Mouse (Mus musculus): ENCODE measurements around the gene Sgk1. TPM values are rescaled to one million over a fixed set of nuclear protein-coding genes. Genes with fewer than 3 reads are reported as not detected.

Gene Sgk1
- 100 to 1,000 TPM; 158 to 195 TPM for total RNA-seq (2021)
- long read RNA-seq, experiment 1, transcript Sgk1-201 (12 exons, 2,456 nt), result major isoform, 63 of 86 reads
- long read RNA-seq, experiment 1, partial matches to known transcripts, result 18 of 86 reads
- long read RNA-seq, experiment 1, other reads (novel, unspliced or antisense), result 1 of 86 reads
- long read RNA-seq, experiment 2, transcript Sgk1-201 (12 exons, 2,456 nt), result major isoform, 65 of 89 reads
- long read RNA-seq, experiment 2, partial matches to known transcripts, result 14 of 89 reads
- long read RNA-seq, experiment 2, other reads (novel, unspliced or antisense), result 5 of 89 reads

- DNase-seq, result no peak
Observed at GRCm38 (mm10) chr10:21882184-21883081, at the start of gene Sgk1. Gene Sgk1, plus strand, starts transcription at chr10:21882184.

- DNase-seq, result no peak
Observed at GRCm38 (mm10) chr10:21832282-21832681, 49.7 kb upstream of the Sgk1 start.

GRCm38 (mm10) chr10:21833757-21834156, 48.2 kb upstream of the Sgk1 start:
- no peak for DNase-seq

GRCm38 (mm10) chr10:21835077-21835476, 46.9 kb upstream of the Sgk1 start:
- DNase-seq, result no peak

DNA sequence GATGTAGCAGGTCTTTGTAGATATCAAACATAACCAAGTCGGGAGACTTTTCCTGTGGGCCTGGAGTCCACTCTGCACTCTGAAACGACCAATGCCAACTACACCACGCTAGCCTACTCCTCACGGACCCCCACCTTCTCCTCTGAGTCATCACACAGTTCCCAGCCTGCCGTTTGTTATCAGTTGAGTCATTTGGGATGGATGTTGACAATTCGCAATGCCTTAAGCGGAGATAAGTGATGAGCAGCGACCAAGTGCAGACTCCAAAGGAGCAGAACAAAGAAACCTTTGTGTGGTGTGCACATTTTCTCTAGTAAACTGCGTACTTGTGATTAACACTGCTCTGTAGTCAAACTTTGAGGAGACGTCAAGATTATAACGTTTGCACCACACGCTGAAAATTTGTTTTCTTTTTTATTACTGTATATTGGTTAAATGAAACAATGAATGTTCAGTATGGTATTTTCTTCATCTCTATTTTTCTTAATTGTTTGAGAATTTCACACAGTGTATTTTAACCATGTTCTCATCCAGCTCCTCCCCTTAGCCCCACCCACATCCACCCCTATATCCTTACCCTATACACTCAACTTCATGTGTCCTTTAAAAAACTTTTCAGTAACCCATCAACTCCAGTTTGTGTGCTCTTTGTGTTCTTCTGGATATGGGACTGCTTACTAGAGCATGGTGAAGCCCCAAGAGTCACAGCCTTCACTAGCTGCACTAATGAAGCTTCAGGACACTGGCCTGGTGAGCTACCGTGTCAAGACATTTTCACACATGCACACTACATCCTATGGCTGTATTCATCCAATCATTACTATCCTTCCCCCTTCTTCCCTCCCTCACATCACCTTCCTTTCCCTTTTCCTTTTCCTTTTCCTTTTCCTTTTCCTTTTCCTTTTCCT, 42.5 kb upstream of the Sgk1 start:
- DNase-seq, result no peak

DNA sequence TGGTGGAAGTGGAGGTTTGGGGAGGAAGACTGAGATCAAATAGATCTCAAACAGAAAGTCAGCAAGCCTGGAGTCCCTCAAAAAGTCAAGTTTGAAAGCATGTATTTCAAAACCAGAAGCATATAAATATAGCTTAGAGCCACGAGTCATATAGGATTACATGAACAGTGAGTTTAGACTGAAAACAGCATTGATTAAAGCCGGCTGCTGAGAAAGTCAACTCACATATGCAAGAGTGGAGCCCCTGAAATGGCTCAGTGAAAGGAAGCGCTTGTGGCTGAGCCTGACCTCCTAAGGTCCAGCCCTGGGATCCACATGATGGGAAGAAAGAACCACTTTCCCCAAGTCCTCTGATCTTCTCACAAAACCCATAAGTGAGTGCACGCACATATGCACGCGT, 38.7 kb upstream of the Sgk1 start:
- no peak for DNase-seq

DNA sequence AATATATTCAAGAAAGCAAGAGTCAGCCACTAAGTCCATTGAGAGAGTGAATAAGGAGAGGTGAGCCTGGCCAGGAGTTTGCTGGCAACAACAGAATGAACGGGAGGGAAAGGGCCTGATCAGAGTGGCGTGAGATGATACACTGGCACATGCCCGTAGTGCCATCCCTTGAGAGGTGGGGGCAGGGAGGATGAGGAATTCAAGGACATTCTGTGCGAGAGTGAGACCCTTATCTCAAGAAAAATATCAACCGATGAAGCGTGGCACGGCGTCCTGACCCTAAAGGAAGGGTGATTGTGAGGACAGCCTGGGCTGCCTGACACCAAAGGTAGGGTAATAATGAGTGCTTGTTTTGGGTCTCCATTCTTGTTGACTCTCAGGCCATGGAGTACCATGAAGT, 38.1 kb upstream of the Sgk1 start:
- DNase-seq, result no peak

- no peak for DNase-seq
Observed at GRCm38 (mm10) chr10:21844391-21844790, 37.6 kb upstream of the Sgk1 start.

DNA sequence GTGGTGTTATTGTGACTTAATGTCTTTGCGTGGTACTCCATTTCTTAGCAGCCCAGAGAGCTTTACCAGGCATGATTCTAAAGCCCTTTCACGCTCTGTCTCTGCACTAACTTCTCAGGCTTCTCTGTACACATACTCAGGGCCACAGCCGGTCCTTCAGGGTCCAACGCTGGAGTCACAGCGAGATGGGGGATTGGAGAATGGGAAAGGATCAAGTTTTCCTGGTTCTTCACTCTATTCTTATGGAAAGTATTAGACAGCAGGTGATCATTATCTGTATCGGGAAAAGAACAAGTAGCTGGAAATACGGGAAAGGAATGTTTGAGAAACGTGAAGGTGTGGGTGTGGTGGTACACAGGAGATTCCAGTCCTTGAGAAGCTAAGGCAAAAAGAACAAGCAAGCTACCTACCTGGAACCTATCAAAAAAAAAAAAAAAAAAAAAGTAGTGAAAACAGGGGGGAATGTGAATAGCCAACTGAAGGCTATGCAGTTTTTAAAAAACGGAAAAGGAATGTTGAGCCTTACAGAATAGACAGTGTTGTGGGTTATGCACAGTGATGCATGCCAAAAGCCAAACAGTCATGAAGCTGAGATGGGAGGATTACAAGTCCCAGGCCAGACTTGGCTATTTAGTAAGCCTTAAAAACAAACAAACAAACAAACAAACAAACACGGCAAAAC, 36.2 kb upstream of the Sgk1 start:
- no peak for DNase-seq

DNA sequence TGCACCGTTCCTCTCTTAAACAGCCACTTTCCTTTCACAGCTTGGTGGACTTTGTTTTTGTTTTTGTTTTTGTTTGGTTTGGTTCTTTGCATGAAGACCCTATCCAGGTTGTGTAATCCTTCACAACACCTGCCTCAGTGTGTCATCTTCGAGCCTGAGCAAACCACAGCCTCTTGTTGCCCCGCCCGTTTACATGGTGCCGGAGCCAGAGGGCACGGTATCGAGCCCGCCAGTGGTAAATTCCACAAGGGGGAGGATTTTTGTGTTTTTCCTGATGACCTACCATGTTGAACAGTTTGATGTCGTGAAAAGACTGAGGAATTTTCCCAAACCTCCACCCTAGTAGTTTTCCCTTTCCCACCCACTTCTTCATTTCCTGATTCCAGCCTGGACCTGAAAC, 35.6 kb upstream of the Sgk1 start:
- DNase-seq, result no peak

GRCm38 (mm10) chr10:21847026-21847820, 34.8 kb upstream of the Sgk1 start:
- DNase-seq, result no peak

GRCm38 (mm10) chr10:21847931-21848670, 33.9 kb upstream of the Sgk1 start:
- no peak for DNase-seq

DNA sequence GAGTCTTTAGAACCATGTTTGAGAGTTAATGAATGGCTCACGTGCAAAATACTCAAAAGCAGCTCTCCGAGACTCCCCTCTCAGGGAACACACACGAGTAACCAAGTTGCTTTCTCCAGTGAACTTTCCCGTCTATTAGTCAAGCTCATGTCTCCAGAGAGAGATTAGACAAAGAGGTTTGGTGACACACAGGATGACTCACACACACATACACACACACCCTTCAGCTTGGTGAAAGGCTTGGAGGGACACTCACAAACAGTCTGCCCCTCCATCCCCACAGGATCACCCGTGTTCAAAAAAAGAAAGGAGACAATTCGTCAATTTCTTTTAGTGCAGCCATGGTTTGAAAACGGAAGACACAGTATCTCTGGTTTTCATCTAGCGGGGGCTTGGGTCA, 32.7 kb upstream of the Sgk1 start:
- no peak for DNase-seq

DNA sequence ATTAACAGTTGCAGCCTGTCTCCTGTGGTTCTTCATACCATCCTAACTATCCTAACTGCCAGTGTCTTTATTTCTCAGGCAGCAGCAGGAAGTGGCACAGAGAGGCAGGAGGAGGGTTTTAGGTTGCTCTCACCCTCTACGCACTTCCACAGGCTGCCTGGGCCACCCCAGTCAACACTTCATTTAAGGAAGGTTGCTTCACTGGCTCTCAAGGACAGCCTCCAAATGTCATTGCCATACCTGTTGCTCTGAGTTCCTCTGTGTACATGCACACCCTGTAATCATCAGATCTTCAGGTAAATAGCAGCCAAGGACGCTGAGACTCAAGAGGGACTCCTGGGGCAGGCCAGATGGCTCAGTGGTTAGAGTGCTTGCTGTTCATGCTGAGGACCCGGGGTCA, 31.7 kb upstream of the Sgk1 start:
- no peak for DNase-seq

GRCm38 (mm10) chr10:21853122-21853521, 28.9 kb upstream of the Sgk1 start:
- DNase-seq, result no peak

DNA sequence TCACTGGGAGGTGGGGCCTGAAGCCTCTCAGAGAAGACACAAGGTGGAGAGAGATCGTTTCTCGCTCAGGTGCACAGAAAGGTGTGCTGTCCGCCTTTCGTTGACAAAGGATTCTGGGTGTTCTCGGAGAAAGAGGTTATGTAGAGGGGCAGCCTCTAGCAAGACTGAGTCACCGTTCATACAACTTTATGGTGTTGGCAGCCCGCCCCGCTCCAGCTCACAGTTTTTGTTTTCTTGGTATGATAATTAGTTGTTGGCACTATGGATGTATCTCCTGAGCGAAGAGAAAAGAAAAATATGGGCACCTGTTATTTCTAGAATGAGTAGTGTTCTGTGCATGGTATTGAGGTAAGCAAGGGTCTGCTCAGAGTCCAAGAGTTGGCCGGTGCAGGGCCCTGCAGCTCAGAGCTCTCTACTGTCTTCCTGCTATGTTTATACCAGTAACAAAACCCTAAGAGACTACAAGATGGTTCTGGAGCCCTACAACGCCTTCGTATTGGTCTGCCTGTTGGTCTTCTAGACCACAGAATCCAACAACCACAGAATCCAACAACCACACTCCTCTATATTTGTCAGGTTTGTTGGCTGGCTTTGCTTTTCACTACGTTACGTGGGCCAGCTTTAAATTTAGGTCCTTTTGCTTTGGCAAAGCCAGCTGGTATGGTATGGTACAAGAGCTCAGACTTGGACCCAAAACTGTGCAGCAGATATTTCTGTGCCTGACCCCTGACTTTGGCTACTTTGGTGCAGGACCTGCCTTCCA, 28.2 kb upstream of the Sgk1 start:
- DNase-seq, result no peak

GRCm38 (mm10) chr10:21855338-21855737, 26.6 kb upstream of the Sgk1 start:
- no peak for DNase-seq

DNA sequence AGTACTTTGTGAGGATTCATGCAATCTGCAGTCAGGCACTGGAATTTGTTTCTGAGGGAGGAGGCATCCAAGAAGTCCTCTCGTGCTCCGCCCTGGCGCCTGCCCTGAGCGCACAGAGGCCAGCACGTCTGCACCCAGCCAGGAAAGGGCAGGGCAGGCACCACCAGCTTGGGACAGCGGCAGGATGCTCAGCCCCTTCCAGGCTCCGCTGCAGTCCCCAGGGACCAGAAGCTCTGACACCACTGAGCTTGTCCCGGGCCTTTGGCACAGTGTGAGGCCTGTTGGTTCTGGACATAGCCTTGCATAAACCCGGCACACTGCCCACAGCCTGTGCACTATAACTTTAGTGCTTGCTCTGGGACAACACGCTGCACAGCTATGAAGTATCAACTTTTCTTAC, 24.3 kb upstream of the Sgk1 start:
- DNase-seq, result peak; percentile 76

GRCm38 (mm10) chr10:21858437-21858974, 23.5 kb upstream of the Sgk1 start:
- DNase-seq, result no peak

Data from gastrocnemius, postnatal 25 days (tissue).